Mouse (Mus musculus) B cell, adult 2 months (primary cell): ENCODE measurements around the gene Spint5.
"Not testable (repeated sequence)": the region's sequence is repeated elsewhere in the genome, so short reads cannot be mapped to it uniquely, and the experiment has no call there.

Experiments
- DNase-seq, 2 experiments: peaks; one replicate each; pipeline ENCODE4 v3.0.0; 2022

The Spint5 gene

DNA sequence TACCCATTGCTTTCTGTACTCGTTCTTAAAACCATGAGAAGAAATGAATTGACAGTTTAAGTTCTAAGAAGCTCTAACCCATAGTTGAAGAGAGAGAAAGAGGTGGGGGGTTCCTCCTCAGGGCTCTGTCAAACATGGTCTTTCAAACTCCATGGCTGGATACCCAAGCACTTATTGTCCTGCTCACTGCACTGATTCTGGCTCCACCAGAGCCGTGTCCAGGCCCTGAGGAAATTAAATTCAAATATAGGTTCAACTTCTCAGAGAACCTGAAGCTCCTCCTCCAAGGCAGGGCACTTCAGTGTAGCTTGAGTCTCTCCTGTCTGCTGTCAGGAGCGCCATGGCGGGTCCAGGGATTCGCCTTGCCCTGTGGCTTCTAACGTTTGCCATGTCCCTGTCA, at the start of gene Spint5:
TSS of gene Spint5 (plus strand) at position 301 of the 400 bp plus-strand sequence.
- DNase-seq, result no peak

DNA sequence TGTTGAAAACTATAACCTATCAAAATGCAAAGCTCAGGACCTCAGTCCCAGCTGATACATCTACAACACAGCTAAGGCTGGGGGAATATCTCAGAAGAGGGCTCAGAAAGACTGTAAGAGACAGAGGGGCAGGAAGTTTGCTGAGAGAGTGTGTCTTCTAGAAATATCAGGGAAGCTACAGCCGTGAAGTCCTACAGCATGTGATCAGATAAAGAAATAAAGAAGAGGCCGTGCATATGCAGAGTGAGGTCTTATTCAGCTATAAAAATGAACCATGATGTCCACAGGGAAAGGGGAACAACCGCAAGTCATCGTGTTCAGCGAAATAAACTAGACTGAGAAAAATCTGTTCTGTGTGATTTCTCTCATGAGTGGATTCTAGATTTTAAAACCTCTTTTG, 44.8 kb upstream of the Spint5 start:
- DNase-seq, result no peak

DNA sequence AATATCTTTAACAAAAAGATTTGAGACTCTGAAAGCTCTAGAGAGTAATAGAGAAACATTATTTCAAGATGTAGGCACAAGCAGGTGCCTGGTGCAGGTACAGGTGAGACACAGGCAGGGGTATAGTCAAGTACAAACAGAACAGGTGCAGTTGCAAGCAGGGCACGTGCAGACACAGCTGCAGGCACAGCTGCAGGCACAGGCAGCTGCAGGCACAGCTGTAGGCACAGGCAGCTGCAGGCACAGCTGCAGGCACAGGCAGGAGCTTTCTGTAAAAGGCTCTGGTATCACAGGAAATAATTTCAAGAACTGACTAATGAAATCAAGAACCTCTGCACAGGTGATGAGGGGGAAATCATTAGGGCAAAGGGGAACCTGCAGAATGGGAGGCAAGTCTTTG, 44.2 kb upstream of the Spint5 start:
- DNase-seq, result no peak

DNA sequence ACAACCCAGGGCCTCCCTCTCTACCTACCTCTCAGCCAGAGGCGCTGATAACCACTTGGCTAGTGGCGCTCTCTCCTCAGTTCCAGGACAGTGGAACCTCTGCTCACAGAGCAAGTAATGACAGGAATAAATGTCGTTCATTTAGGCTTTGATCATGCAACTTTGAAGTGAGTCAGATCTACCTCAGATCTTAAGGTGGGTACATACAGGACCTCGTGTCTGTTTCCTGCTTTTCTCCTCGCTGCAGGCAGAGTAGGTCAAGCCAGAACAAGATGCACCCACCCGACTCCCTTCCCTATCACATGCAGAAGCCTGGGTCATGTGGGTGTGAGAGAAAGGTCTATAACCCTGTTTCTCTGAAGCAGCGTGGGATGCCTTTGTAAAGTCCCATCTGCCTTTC, 41.1 kb upstream of the Spint5 start, which contains the start of gene Wfdc11:
TSS of gene Wfdc11 (minus strand) at position 101 of the 400 bp plus-strand sequence.
- DNase-seq, result no peak

DNA sequence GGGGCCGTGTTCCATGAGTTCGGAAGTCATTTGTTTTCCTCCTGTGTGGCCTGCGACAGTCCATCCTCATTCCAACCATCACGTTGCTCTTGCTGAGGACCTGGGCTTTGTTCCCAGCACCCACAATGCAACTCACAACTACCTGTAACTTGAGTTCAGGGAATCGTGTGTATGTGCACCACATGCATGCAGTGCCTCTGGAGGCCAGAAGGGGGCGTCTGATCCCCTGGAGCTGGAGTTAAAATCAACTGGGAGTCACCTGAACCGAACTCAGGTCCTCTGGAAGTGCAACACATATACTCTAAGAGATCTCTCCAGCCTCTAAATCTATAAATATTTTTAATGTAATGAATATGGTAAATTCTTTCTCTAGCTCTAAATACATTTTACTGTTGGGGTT, 39.0 kb upstream of the Spint5 start:
- DNase-seq, result no peak

DNA sequence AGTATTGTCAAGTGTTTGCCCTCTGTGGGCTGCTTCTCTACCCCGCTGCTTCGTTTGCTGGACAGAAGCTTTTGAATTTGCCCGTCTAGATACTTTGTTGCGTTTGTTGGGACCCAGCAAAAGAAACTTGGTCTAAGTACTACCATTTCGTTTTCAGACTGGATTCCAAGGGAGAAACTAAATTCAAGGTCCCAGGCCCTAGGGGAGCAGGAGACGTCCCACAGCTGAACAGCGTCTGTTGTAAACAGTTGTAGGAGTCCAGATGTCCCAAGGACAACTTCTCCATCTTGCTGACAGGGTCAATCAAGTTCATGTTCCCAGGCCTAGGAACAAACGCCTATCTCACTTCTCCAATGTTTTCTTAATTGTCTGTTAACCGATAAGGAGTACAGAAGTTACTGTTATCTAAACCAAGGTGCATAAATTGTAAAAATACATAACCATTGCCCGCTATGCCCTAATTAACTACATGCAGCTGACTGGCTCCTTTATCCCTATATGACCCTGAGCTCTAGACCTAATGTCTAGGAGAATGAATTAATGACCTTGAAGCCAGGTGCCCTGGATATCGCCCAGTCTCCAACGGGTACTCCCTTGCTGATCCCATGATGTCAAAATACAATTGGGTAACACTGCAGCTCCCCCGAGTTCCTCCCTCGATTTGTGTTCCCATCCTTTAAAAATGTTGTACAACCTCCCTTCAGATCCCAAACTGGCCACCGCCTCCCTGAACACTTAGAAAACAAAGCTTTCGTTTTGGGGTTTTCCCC, 38.0 kb upstream of the Spint5 start:
- no peak for DNase-seq

DNA sequence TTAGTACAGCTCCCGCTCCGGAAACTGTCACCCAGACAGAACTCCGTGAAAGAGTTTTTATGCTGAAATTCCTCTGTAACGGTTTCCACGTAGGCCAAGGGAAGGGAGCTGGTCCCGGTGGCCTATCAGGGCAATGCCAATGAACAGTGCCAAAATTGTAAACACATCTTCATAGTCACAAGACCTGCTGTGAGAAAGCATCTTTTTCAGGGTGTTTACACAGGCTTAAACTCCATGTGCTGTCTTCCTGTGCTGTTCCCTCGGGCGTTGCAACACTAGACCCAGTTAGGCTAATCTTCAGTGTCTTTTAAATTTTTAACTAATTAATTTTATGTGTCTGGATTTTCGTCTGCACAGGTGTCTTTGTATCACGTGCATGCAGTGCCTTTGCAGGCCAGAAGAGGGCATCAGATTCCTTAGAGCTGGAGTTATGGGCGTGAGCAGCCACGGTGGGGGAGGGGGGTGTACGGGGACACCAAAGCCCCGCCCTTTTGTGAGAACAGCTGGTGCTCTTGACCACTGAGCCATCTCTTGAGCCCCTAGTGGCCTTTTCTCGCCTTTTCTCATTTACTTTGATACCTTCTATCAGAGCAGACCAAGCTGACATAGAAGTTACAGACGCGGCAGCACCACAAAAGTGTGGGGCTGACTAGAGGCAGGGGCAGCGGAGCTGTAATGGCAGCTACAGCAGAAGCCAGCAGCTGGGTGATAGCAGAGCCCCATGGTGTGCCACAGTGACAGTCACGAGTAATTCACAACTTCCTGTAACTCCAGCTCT, 36.1 kb upstream of the Spint5 start:
- DNase-seq, result peak; percentile 79 to 80

DNA sequence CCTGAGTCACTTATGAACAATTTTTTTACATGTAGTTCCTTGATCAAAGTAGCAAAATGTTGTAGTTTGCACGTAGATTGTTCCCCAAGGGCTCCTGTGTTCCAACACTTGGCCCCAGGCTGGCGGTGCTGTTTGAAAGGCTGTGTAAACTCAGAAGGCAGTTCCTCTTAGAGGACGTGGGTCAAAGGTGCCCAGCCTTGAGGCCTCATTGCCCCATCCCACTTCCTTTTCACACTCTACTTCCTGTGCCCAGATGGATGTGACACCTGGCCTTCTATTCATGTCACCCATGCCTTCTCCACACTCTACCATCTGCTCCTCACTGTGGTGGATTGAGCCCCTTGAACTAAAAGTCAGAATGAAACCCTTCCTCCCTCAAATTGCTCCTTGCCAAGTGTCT, 35.2 kb upstream of the Spint5 start:
- DNase-seq, result peak; percentile 8 to 13

DNA sequence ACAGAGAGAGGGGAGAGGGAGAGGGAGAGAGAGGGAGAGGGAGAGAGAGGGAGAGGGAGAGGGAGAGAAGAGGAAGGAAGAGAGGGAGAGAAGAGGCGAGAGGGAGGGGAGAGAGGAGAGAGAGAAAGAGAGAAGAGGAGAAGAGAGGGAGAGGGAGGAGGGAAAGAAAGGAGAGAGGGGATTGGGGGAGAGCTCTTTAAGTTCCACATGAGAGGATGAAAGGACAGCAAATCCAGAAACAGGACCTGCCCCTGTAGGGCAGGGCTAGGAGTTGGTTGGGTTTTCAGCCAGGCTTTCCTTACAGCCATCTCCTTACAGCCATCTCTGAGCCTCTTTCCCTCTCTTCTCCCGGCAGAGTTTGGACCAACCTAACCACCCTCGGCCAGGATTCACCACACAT, 30.3 kb upstream of the Spint5 start, which contains the start of gene Wfdc13:
TSS of gene Wfdc13 (plus strand) at position 301 of the 400 bp plus-strand sequence.
- DNase-seq, result no peak

DNA sequence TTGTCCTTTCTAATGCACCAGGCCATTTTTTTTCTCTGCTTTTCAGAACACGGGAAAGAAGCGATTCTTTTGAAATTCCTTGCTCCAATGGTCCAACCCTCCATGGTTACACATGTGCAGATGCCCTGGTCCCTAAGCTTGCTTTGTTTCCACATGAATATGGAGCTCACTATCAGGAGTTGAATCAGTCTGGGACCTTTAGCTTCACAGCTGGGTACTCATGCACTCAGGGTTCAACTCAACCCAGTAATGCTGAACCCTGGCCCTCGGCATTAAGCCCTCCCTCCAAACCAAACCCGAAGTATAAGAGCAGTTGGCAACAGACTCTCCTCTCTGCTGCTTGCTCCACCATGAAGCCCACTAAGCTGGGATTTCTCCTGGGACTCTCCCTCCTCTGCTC, 16.9 kb upstream of the Spint5 start, which contains the start of gene Spint4:
TSS of gene Spint4 (plus strand) at position 301 of the 400 bp plus-strand sequence.
- no peak for DNase-seq

DNA sequence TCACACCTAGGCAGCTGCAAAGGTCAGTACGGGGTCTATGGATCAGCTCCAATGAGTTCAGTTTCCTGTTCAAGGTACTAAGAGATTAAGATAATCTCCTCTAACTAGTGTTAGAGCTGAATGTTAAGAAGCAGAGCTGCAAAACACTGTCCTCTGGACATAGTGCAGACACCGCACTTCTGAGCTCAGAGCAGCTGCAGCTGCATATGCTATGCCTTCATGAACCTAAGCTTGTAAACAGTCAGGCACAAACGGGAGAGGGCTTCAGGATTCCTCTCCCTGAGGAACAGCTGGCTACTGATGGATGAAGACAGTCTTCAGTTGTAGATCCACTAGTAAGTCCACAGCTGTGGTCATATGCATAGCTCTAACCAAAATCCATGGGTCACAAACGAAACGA, 14.1 kb upstream of the Spint5 start:
- DNase-seq, result no peak

DNA sequence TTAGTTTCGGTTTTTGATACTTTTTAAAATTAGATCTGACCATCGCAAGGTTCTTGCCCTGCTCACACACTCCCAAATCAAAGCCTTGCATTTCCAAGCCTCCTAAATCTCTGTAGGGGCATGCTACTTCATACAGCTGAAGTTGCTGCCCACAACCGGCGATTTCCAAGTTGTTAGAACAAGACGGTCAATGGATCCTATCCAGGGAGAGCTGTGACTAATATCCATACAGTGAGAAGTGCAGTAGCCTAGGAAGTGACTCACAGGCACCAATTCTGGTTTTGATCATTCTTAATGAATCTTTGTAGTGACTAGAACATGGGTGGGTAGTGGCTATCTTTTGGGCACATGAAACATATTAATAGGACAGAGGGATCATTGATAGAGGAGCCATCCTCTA, 13.3 kb upstream of the Spint5 start:
- DNase-seq, result no peak

DNA sequence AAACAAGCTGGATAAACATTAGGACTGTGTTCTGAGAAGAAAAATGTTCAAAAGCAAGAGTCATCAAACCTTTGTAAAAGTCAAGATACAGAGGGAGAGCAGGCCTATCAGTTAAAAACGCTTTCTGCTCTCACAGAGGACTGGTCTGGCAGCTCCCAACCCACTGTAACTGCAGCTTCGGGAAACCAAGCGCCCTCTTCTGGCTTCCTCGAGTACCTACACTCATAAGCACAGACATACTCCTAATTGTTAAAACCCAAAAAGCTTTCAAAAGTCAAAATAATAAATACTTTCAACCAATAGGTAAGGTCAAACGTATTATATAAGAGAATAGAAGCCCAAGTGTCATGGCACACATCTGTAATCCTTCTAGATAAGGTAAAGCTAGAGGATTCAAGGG, 10.9 kb upstream of the Spint5 start:
- no peak for DNase-seq

DNA sequence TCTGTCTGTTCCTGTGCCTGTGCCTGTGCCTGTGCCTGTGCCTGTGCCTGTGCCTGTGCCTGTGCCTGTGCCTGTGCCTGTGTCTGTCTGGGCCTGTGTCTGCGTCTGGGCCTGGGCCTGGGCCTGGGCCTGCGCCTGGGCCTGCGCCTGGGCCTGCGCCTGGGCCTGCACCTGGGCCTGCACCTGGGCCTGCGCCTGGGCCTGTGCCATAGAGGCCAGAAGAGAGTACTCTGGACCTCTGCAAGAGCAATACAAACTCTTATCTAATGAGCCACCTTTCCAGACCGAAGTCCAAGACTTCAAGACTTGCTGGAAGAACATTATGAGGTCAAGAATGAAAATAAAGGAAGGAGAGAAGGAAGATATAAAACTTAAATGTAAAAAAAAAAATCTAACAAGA, 9.8 kb upstream of the Spint5 start:
- no peak for DNase-seq

DNA sequence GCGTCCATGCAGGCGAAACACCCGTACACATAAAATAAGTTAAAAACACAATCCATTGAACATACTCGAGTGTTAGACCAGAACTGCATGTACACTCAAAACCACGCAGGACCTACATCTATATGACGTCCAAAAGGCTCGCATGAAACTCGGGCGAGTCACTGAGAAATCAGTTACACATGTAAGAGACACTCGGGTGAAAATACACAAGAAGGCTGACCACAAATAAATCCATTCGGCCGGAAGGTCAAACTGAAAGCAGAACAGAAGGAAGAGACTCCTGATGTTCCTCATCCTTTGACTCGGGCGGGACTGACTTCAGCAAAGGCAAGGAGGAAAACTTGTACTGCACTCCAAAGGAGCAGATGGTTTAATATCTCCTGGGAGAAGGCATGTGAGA, 9.1 kb upstream of the Spint5 start:
- no peak for DNase-seq

DNA sequence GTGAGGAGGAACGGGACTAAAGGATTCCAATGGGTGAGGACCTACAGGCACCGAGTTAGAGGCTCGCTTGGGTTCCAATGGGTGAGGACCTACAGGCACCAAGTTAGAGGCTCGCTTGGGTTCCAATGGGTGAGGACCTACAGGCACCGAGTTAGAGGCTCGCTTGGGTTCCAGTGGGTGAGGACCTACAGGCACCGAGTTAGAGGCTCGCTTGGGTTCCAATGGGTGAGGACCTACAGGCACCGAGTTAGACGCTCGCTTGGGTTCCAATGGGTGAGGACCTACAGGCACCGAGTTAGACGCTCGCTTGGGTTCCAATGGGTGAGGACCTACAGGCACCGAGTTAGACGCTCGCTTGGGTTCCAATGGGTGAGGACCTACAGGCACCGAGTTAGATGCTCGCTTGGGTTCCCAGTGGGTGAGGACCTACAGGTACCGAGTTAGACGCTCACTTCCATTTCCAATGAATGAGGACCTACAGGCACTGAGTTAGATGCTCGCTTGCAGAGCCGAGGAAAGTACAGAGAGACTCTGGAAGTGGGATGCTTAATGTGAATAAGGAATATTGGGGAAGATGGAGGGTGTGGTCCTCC, 1.2 kb downstream of the Spint5 start:
- DNase-seq, result not testable (repeated sequence)

DNA sequence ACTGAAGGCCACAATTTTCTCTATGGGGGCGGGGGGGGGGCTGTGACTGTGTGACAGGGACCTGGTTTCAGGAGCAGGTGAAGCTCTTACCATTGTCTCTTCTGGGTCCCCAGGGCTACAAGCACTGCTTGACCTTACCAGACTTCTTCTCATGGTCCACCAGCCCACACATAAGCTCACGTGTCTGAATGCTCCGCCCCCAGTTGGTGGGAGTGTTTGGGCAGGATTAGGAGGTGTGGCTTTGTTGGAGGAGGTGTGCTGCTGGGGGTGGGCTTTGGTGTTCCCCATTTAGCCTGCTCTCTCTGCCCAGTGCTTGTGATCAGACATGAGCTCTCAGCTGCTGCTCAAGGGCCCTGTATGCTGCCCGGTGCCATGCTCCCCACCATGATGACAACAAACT, 8.2 kb downstream of the Spint5 start:
- DNase-seq, result no peak

DNA sequence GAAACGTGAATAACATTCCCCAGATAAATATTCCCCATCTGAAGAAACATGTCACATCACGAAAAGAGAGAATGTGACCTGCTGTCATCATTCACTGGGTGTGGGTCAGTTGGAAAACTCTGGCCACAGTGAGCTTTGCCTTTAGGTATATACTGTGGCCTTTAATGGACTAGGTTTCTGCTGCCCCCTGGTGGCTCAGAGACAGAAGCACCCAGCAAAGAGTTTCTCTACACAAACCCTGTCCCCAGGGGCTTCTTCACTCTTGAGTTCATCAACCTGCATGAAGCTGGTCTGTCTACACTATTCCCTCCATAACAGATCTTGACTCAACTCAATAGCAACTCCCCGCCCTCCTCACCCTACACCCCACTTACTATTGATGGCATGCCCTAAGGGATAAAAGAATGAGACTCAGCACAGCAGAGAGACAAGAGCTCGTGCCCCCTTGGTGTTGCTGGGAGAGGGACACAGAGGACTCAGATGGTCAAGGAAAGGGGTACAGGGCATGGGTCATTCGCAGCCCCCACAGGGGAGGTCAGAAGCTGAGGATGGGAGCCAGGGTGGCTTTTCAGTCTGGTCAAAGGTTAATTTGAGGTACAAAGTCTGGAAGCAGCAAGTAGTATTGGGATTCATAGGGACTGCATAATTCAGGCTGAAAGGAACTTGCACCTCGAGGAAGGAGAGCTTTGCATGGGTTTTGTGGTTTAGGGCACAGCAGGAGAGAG, 11.0 kb downstream of the Spint5 start:
- peak; percentile 79 to 80 for DNase-seq

DNA sequence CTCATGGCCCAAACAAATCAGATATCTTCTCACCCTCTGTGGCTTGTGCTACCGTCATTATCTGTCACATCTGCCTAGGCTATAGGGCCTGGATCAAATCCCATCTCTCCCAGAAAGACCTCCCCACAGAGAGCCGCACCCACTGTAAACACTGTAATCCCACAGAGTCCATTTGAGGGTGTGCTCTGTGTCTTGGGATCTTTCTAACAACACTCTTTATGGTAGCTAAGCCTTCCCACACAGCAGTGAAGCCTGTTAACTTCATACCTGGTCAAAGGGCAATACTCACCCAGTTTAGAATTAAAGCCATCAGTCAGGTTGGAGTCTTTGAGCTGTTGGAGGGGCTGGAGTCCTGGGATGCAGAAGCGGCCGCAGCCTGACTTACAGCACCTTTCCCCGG, 16.6 kb downstream of the Spint5 start:
- no peak for DNase-seq

DNA sequence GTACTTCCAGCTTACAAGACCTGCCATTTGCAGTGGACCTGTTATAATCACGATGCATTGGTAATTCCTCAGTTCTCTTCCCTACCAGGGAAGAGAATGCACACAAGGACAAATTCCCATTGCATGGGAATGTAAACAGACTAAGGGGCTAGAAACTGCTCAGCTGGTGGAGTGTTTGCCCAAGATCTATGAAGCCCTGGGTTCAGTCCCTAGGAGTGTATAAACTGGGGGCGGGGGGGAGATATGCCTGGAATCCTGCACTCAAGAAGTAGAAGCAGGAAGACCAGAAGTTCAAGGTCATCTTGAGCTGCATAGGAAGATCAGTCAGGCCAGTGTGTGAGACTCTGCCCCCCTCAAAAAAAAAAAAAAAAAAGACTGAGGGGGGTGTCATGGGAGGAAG, 18.2 kb downstream of the Spint5 start:
- DNase-seq, result no peak

DNA sequence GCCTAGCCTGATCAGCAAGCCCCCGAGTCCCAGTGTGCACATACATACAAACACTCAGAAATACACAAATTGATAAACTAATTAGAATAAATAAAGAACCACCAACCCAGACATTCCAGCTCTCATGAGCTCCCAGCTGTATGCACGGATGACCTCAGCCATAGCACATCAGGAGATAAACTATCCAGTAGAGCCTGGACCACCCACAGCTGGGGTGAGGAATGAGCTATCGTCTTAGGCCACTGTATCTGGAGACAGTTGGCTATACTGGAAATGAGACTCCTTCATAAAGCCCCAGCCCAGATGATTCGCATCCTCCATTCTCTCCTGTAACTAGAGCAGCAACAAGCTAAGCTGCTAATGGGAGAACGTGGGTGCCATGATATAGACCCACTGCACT, 19.7 kb downstream of the Spint5 start:
- no peak for DNase-seq

DNA sequence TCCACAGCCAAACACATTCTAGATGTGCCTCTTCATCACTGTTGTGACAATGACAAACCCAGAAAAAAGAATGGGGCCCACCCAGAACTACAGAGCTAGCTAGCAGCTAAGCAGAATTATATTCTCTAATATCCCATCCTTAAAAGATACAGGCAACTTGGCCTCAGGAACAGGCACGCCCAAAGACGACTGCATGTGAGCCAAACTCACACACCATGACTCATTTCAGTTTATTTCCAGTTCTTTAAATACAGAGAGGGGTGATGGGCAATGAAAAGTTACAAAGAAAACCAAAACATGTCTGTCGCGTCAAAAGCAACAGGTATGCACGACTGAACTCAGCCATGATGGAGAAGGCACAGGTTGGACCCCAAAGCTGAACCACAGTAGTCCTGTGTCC, 20.3 kb downstream of the Spint5 start:
- no peak for DNase-seq
